Mouse (Mus musculus) erythroblast, embryonic 14.5 days (primary cell): ENCODE measurements around the gene Gm3072. TPM values are rescaled to one million over a fixed set of nuclear protein-coding genes. Genes with fewer than 3 reads are reported as not detected.
"Not testable (repeated sequence)": the region's sequence is repeated elsewhere in the genome, so short reads cannot be mapped to it uniquely, and the experiment has no call there.

Source experiments
- H3K27me3 ChIP-seq: 2 replicates; pipeline ENCODE4 v1.6.1; 2012; ENCODE audit warnings: inconsistent platforms; ENCODE audit not compliant: control insufficient read depth
- H3K36me3 ChIP-seq: 2 replicates; pipeline ENCODE4 v1.6.1; 2012; ENCODE audit warnings: mild to moderate bottlenecking, inconsistent platforms; ENCODE audit not compliant: control insufficient read depth
- H3K4me1 ChIP-seq: 2 replicates; pipeline ENCODE4 v1.6.1; 2012; ENCODE audit warnings: inconsistent platforms; ENCODE audit not compliant: control insufficient read depth
- H3K4me3 ChIP-seq: replicated peaks from 2 replicates; pipeline ENCODE3; 2012; ENCODE audit warnings: moderate library complexity, mild to moderate bottlenecking, inconsistent platforms
- H3K9me3 ChIP-seq: 2 replicates; pipeline ENCODE4 v1.6.1; 2012; ENCODE audit warnings: low read length, inconsistent platforms, mixed read lengths; ENCODE audit not compliant: control insufficient read depth
- polyA plus RNA-seq: library from polyadenylated mRNA; stranded (reverse); fragments of >175 nt; gene quantifications from 2 replicates; pipeline ENCODE4 v1.2.3, GENCODE M21; 2012

Gm3072 gene
- not detected in 2 replicates for polyA plus RNA-seq

GRCm38 (mm10) chr14:41624512-41624911 is at the start of gene Gm3072:
TSS of gene Gm3072 (minus strand) at chr14:41624612.
- H3K27me3 ChIP-seq, result not testable (repeated sequence)

GRCm38 (mm10) chr14:41648176-41648575 is 23.8 kb upstream of the Gm3072 start:
- H3K9me3 ChIP-seq, H3K27me3 ChIP-seq, H3K36me3 ChIP-seq, H3K4me3 ChIP-seq, H3K4me1 ChIP-seq: not testable (repeated sequence)

More at GRCm38 (mm10) chr14:41624512-41624911, at the start of gene Gm3072:
- H3K36me3 ChIP-seq, H3K9me3 ChIP-seq, H3K4me1 ChIP-seq, H3K4me3 ChIP-seq: not testable (repeated sequence)

- not testable (repeated sequence) for H3K9me3 ChIP-seq, H3K4me3 ChIP-seq, H3K4me1 ChIP-seq, H3K36me3 ChIP-seq, H3K27me3 ChIP-seq
These were observed 22.0 kb upstream of the Gm3072 start, which contains the start of gene Gm3676 for GRCm38 (mm10) chr14:41646387-41646786. TSS of gene Gm3676 (minus strand) at chr14:41646487.

DNA sequence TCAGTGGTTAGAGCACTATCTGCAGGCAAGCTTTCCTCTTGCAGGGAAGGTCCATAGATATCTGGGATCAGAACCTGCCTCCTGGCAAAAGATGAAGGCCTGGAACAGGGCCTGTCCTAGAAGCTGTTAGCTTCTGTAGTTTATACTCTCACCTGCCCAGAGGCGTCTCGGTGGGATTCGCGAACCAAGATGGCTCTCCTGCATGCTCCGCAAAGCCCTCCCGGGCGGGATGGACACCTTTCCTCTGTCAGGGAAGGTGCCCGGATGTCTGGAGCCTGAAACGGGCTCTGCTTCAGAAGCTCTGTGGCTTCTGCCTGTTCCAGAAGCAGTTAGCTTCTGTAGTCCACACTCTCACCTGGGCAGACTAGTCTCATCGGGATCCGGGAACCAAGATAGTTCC is 5.7 kb upstream of the Gm3072 start:
- not testable (repeated sequence) for H3K36me3 ChIP-seq, H3K9me3 ChIP-seq, H3K27me3 ChIP-seq, H3K4me1 ChIP-seq, H3K4me3 ChIP-seq

GRCm38 (mm10) chr14:41622535-41622934 is 1.9 kb downstream of the Gm3072 start:
- H3K4me3 ChIP-seq, H3K4me1 ChIP-seq, H3K27me3 ChIP-seq, H3K36me3 ChIP-seq, H3K9me3 ChIP-seq: not testable (repeated sequence)

DNA sequence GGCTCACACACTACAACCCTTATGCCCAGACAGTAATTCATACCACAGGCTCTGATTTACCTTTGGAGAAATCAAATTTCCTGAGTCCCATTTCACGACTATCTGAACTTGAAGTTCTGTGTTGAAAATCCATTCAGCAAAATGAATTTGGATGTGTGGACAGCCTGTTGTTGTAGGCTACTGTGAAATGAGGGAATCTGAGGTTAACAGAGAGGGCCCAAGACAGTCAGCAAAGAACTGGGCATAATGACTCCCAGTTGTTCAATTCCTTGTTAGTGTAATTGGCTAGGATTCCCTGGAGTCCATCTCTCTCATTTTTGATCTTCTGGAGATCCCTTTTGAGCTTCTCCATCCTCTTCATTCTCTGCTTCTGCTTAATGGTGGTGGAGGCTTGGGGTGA is 13.7 kb downstream of the Gm3072 start:
- not testable (repeated sequence) for H3K9me3 ChIP-seq

DNA sequence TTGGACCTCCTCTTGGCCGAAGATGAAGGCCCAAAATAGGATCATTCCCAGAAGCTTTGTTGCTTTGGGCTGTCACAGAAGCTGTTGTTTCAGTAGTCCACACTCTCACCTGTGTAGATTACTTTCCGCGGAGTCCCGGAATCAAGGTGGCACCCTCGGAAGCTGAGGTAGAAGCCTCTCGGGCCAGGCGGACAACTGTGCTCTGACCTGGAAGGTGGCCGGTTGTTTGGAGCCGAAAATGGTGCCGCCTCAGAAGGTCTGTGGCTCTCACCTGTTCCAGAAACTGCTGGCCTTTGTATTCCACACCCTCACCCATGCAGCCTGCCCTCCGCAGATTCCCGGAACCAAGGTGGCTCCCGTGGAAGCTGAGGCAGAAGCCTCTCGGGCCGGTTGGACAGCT is 23.5 kb downstream of the Gm3072 start:
- H3K4me3 ChIP-seq, H3K36me3 ChIP-seq, H3K4me1 ChIP-seq, H3K9me3 ChIP-seq, H3K27me3 ChIP-seq: not testable (repeated sequence)

More for the DNA sequence above, 13.7 kb downstream of the Gm3072 start:
- H3K4me1 ChIP-seq, H3K4me3 ChIP-seq, H3K27me3 ChIP-seq, H3K36me3 ChIP-seq: not testable (repeated sequence)

- H3K9me3 ChIP-seq, H3K36me3 ChIP-seq, H3K27me3 ChIP-seq, H3K4me1 ChIP-seq, H3K4me3 ChIP-seq: not testable (repeated sequence)
These were observed 38.1 kb downstream of the Gm3072 start for GRCm38 (mm10) chr14:41586346-41586745.

DNA sequence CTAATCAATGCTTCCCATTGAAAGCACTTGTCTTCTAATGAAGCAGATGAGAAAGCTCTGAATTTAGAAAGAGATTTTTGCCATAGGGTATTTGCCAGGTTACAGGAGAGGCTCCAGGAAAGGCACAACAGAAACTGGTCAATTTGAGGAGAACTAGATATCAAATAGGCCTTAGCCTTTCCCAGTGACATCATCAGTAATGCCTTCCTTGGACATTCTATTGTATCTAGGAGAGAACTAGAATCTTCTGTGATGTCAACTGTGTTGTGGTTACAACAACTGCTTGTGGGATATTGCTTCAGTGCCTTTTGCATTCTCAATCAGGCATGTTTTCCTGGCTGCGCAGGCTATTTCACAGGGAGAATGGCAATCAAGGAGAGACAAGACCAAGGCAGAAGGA is 51.5 kb downstream of the Gm3072 start, which contains the start of gene 1700049E17Rik2:
1700049E17Rik2 (plus strand) TSS at position 301 of the 400 bp plus-strand sequence.
- H3K9me3 ChIP-seq, H3K36me3 ChIP-seq, H3K4me3 ChIP-seq, H3K4me1 ChIP-seq, H3K27me3 ChIP-seq: not testable (repeated sequence)

Other genes starting within 250 kb of the Gm3072 start
- not detected in 2 replicates for gene Gm7945, start 238.2 kb downstream of the Gm3072 start, polyA plus RNA-seq
- not detected in 2 replicates for gene Gm6482, start 216.3 kb downstream of the Gm3072 start, polyA plus RNA-seq
- not detected in 2 replicates for gene Gm7954, start 171.1 kb downstream of the Gm3072 start, polyA plus RNA-seq
- gene Gm3486, start 135.1 kb downstream of the Gm3072 start, polyA plus RNA-seq, result not detected in 2 replicates
- not detected in 2 replicates for gene Gm7970, start 69.0 kb downstream of the Gm3072 start, polyA plus RNA-seq
- gene 1700049E17Rik2, start 51.4 kb downstream of the Gm3072 start, polyA plus RNA-seq, result not detected in 2 replicates
- not detected in 2 replicates for gene Gm3676, start 21.9 kb upstream of the Gm3072 start, polyA plus RNA-seq
- not detected in 2 replicates for gene Gm8068, start 77.3 kb upstream of the Gm3072 start, polyA plus RNA-seq
- not detected in 2 replicates for gene Gm7929, start 126.0 kb upstream of the Gm3072 start, polyA plus RNA-seq
- gene Gm47189, start 147.8 kb upstream of the Gm3072 start, polyA plus RNA-seq, result not detected in 2 replicates